Mouse (Mus musculus): ENCODE results near the gene Colq.

- TF ChIP-seq POLR2A (IDR thresholded peaks at IDR 0.05; ENCODE audit: insufficient read depth, low read length) (no peak), CTCF (IDR thresholded peaks at IDR 0.05; ENCODE audit: low read depth, low read length) (no peak)
These were observed 104.7 kb downstream of the Colq start for GRCm38 (mm10) chr14:31486465-31486864.

All from ES-Bruce4 (cell line).